Mouse (Mus musculus) liver, embryonic 12.5 days (tissue): ENCODE measurements around the gene Golga5. TPM values are rescaled to one million over a fixed set of nuclear protein-coding genes. Genes with fewer than 3 reads are reported as not detected.

ENCODE experiments used
- ATAC-seq: fragments of 200-750 bp; cut with Nextera tagmentation; 2 replicates; pipeline ENCODE4 v1.8.0; 2017; ENCODE audit warnings: moderate number of reproducible peaks, mild to moderate bottlenecking, moderate library complexity
- H3K27ac ChIP-seq: fragments of 300-500 bp; sonication (generic); 2 replicates; pipeline ENCODE4 v1.5.1; 2016; ENCODE audit warnings: mild to moderate bottlenecking
- H3K27me3 ChIP-seq: fragments of 300-500 bp; sonication (generic); replicated peaks from 2 replicates; pipeline ENCODE4 v1.6.1; 2016; ENCODE audit warnings: mild to moderate bottlenecking, moderate library complexity
- H3K36me3 ChIP-seq: fragments of 300-500 bp; sonication (generic); 2 replicates; pipeline ENCODE4 v1.6.1; 2016; ENCODE audit warnings: mild to moderate bottlenecking, moderate library complexity
- H3K4me1 ChIP-seq: fragments of 300-500 bp; sonication (generic); 2 replicates; pipeline ENCODE4 v1.6.1; 2016
- H3K4me2 ChIP-seq: fragments of 300-500 bp; sonication (generic); 2 replicates; pipeline ENCODE4 v1.6.1; 2016; ENCODE audit warnings: mild to moderate bottlenecking, moderate library complexity
- H3K4me3 ChIP-seq: fragments of 300-500 bp; sonication (generic); 2 replicates; pipeline ENCODE4 v1.5.1; 2016; ENCODE audit warnings: mild to moderate bottlenecking, moderate library complexity
- H3K9ac ChIP-seq: fragments of 300-500 bp; sonication (generic); 2 replicates; pipeline ENCODE4 v1.6.1; 2016; ENCODE audit warnings: mild to moderate bottlenecking, moderate library complexity
- H3K9me3 ChIP-seq: fragments of 300-500 bp; sonication (generic); replicated peaks from 2 replicates; pipeline ENCODE4 v1.6.1; 2016; ENCODE audit warnings: mild to moderate bottlenecking, moderate library complexity
- WGBS: fragments of 180-500 bp; shearing (Covaris S2); methylation state at CpG from one replicate; pipeline ENCODE4 v1.1.7; 2016; ENCODE audit not compliant: insufficient replicate concordance; 5-methylcytosine and 5-hydroxymethylcytosine counted together
- polyA plus RNA-seq: library from polyadenylated mRNA; unstranded; fragments of >200 nt; fragmentation: Nextera tagmentation; extraction: Ambion mirVana; gene quantifications from 2 replicates; pipeline ENCODE4 v1.2.1, GENCODE M21; 2016

Golga5 gene
- polyA plus RNA-seq, 1 experiment from 2014 or later: 18.5 TPM

DNA sequence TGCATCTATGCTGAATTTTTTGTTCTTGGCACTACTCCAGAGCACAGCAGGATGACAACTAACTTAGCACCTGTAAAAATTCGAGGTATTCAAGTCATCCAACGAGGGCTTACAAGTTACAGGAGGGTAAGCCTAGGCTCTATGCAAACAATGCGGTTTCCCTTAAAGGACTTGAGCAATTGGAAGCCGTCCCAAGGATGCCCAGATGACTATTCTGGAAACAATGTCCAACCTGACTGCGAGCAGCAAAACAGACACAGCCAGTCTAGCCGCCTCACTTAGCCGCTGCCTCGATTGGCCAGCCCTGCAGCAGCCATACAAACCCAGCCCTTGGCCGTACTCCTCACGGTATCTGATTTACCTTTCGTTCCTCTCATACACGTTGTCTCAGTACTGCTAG lies 36.7 kb upstream of the Golga5 start:
- H3K36me3 ChIP-seq: no peaks in the 10 kb centered on the region
- WGBS: 72% methylated on average over 12 of the region's 12 CpGs
- no peak overlapping the region for H3K4me2 ChIP-seq
- ATAC-seq: no peak
- H3K4me1 ChIP-seq: peaks cover 26% of the 10 kb centered on the region
- H3K27ac ChIP-seq: no peak overlapping the region
- H3K4me3 ChIP-seq: no peak overlapping the region
- H3K27me3 ChIP-seq: no peaks in the 10 kb centered on the region
- H3K9me3 ChIP-seq: no peaks in the 10 kb centered on the region
- no peak overlapping the region for H3K9ac ChIP-seq

DNA sequence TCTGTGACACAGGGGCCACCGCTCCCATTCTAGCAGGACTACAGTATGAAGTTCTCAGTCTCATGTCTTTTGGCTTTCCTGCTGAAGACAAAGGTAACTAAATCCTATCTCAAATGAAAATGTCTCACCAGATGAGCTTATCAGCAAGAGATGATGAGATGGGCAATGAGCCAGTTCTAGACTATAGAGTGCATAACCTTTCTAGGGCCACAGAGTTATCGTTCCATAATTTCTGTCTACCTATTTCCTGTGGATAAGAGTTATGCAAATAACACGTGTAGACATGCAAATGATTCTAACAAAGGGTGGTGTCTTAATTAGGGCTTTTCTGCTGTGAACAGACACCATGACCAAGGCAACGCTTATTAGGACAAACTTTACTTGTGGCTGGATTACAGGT lies 34.8 kb upstream of the Golga5 start:
- Histone ChIP-seq H3K4me2 (no peak overlapping the region), H3K9ac (no peak overlapping the region), H3K4me1 (peaks cover 33% of the 10 kb centered on the region), H3K9me3 (no peaks in the 10 kb centered on the region), H3K36me3 (no peaks in the 10 kb centered on the region), H3K27me3 (peaks cover 10% of the 10 kb centered on the region; the same call in 1 of the 2 replicates), H3K27ac (no peak overlapping the region), H3K4me3 (no peak overlapping the region)
- no peak for ATAC-seq
- WGBS: 60% methylated on average over 4 of the region's 4 CpGs

DNA sequence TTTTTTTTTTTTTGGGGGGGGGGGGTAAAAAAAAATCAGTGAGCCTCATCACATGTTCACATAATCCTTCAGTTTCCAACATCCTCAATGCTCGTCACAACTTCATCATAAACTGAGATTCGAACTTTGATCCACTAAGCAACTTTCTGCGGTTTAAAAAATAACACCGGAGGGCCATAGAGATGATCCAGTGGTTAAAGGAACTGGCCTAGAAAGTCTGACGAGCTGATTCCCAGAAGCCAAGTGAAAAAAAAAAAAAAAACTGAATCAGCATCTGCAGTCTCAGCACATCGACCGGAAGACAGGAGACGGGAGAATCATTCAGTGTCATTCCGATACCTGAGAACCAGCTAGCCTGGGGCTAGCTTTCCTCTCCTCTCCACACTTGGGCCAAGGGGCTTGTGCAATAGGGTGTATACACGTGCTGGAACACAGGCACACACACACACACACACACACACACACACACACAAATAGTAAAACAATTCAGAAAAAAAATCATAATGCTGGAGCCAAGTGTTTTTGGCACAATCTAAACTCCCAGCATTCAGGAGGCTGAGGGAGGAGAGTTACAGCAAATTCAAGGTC lies 31.9 kb upstream of the Golga5 start:
- no peak overlapping the region for H3K4me3 ChIP-seq
- no peak overlapping the region for H3K9ac ChIP-seq
- peaks cover 14% of the 10 kb centered on the region; the same call in 1 of the 2 replicates for H3K27me3 ChIP-seq
- H3K36me3 ChIP-seq: no peaks in the 10 kb centered on the region
- H3K4me2 ChIP-seq: no peak overlapping the region
- ATAC-seq: no peak
- WGBS: 73% methylated on average over 10 of the region's 10 CpGs
- H3K4me1 ChIP-seq: peaks cover 33% of the 10 kb centered on the region
- no peaks in the 10 kb centered on the region for H3K9me3 ChIP-seq
- H3K27ac ChIP-seq: no peak overlapping the region

DNA sequence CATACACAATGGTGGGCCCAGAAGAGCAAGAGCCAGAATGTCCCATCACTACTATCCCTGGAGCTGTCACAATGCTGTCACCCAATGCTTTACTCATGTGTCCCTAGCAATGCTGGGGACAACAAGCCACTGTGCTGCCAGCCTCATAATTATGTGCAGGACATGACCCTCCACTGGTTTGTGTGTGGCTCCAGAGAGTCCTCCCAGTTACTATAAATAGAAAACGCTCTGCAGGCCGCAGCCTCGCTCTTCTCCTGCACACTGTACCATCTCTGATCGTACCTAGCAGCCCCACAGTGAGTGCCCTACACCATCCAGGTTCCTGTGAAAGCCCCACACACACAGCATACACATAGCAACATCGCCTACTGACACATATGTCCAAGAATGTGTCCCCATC lies 31.0 kb upstream of the Golga5 start:
- H3K4me3 ChIP-seq: 0 out of 2 replicates have a peak overlapping the region, but pooled peaks have one; percentile 60
- no peak overlapping the region for H3K27ac ChIP-seq
- no peak overlapping the region for H3K9ac ChIP-seq
- no peak for ATAC-seq
- H3K4me2 ChIP-seq: peak overlapping the region; percentile 75; the same call in 1 of the 2 replicates
- H3K9me3 ChIP-seq: no peaks in the 10 kb centered on the region
- 65% methylated on average over 5 of the region's 5 CpGs for WGBS
- peaks cover 14% of the 10 kb centered on the region; the same call in 1 of the 2 replicates for H3K27me3 ChIP-seq
- no peaks in the 10 kb centered on the region for H3K36me3 ChIP-seq
- H3K4me1 ChIP-seq: peaks cover 33% of the 10 kb centered on the region

DNA sequence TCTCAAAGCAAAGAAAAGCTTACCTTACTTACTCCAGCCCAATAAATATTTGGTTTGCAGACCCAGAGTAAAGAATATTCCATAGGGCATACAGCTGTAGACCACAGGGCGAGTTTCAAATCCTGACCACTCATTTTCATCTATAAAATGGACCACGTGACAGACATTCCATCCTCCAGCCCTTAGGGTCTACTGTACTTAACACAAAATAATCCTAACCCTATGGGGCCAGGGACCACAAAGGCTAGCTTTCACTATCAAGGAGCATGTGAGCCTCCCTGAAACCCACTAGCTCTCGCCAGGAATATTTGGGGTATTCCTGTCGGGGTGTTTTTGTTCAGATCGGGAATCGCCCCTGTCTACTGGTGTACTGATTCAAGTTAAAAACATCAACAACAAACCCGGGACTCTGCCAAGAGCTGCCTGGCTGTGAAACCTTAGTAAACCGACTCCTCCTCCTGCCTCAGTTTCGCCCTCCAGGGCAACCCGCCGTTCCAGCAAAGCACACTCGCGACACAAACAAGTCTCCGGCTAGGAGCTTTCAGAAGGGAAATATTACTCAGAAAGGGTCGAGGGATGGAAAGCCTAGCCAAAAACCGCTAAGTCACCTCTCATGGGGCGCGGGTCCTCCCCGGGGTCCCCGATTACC lies 29.8 kb upstream of the Golga5 start:
- peaks cover 39% of the 10 kb centered on the region for H3K4me1 ChIP-seq
- peak overlapping the region; percentile 75 for H3K4me2 ChIP-seq
- 3% methylated on average over 20 of the region's 20 CpGs for WGBS
- peaks cover 14% of the 10 kb centered on the region; the same call in 1 of the 2 replicates for H3K27me3 ChIP-seq
- H3K9ac ChIP-seq: peak overlapping the region; percentile 47
- peak overlapping the region; percentile 60 for H3K4me3 ChIP-seq
- no peaks in the 10 kb centered on the region for H3K36me3 ChIP-seq
- H3K27ac ChIP-seq: no peak overlapping the region
- no peaks in the 10 kb centered on the region for H3K9me3 ChIP-seq
- ATAC-seq: peak; percentile 38

DNA sequence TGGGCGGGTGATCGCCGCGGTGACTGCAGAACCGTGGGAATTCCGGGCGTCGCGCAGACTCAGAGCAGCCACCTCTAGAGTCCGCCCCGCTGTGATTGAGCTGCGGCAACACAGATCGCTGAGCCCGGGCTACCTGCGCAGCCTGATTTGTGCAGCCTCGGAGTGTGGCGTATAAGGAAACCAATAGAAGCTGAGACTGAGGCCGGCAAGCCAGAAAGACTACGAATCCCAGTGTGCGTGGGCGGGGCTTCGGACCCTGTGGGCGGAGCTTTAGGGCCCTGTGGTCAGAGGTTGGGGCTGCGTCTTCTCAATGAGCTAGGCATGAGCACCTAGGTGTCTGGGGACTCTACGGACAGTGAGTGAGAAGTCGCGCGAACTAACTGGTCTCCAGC lies 29.3 kb upstream of the Golga5 start, which contains the start of gene Lgmn:
Gene Lgmn, minus strand, starts transcription at position 182 of the 392 bp plus-strand sequence.
- peaks cover 14% of the 10 kb centered on the region; the same call in 1 of the 2 replicates for H3K27me3 ChIP-seq
- peak within 1 kb of the TSS; percentile 60 for H3K4me3 ChIP-seq
- H3K9ac ChIP-seq: peak within 1 kb of the TSS; percentile 47
- H3K4me2 ChIP-seq: peak within 1 kb of the TSS; percentile 75
- ATAC-seq: peak; percentile 99
- H3K36me3 ChIP-seq: no peaks in the 10 kb centered on the region
- no peak within 1 kb of the TSS for H3K27ac ChIP-seq
- WGBS: 2% methylated on average over 28 of the region's 28 CpGs
- H3K9me3 ChIP-seq: no peaks in the 10 kb centered on the region
- H3K4me1 ChIP-seq: peaks cover 34% of the 10 kb centered on the region

DNA sequence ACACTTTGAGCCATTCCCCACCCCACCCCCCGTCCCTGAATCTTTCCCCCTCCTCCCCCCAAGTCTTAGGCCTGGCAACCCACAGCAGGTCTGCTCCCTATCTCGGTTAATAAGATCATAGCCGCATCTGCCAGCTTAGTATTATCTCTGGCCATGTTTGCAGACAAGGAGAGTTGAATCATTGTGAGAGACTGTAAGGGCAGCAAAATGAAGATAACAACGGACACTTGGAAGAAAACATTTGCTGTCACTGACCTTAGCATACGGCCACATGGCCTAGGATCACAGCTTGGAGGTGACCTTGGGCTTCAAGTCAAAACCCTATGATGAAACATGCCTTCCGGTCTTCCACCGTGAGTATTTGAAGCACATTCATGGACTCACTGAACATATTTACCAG lies 28.4 kb upstream of the Golga5 start:
- Histone ChIP-seq H3K9ac (no peak overlapping the region), H3K36me3 (no peaks in the 10 kb centered on the region), H3K27me3 (peaks cover 14% of the 10 kb centered on the region; the same call in 1 of the 2 replicates), H3K4me1 (peaks cover 30% of the 10 kb centered on the region), H3K27ac (no peak overlapping the region), H3K4me2 (0 out of 2 replicates have a peak overlapping the region, but pooled peaks have one; percentile 75), H3K4me3 (no peak overlapping the region), H3K9me3 (no peaks in the 10 kb centered on the region)
- 40% methylated on average over 7 of the region's 7 CpGs for WGBS
- ATAC-seq: no peak

DNA sequence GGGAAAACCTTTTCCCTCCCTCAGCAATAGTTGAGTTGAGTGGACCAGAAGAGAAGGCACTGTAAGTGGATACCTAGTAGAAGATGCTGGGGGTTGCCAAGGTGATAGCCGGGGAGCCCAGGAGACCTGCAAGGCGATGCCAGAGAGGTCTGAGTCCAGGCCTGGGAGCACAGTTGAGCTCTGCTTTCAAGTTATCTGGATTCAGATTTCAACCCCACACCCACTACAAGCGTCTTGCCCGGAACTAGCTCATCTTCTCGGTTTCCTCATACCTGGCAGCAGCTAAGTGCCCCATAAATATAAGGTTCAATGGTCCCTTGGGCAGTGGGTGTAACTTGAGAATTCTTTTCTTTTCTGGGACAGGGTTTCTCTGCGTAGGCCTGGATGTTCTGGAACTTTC lies 27.8 kb upstream of the Golga5 start:
- no peak overlapping the region for H3K9ac ChIP-seq
- H3K27me3 ChIP-seq: peaks cover 14% of the 10 kb centered on the region; the same call in 1 of the 2 replicates
- H3K9me3 ChIP-seq: no peaks in the 10 kb centered on the region
- ATAC-seq: no peak
- no peak overlapping the region for H3K4me2 ChIP-seq
- peaks cover 30% of the 10 kb centered on the region for H3K4me1 ChIP-seq
- no peak overlapping the region for H3K27ac ChIP-seq
- H3K4me3 ChIP-seq: no peak overlapping the region
- no peaks in the 10 kb centered on the region for H3K36me3 ChIP-seq
- WGBS: 75% methylated on average over 6 of the region's 6 CpGs

DNA sequence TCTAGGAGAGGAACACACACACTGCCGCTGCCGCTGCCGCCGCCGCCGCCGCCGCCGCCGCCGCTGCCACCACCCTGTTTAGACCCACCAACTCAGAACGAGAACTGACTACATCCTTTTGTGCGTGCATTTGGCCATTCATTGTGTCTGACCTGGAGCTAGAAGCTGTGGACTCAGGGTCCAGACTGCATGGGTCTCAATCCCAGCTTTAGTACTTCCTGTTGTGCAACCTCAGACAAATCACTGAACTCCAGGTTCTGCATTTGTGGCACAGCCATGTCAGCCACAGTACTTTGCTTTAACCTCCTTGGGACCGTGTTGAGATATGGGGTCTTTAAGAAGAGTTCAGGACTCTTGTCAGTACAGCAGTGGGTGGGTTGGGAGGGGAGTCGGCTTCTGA lies 26.3 kb upstream of the Golga5 start:
- 76% methylated on average over 15 of the region's 15 CpGs for WGBS
- H3K4me2 ChIP-seq: no peak overlapping the region
- ATAC-seq: no peak
- H3K4me1 ChIP-seq: peaks cover 30% of the 10 kb centered on the region
- H3K9me3 ChIP-seq: no peaks in the 10 kb centered on the region
- no peak overlapping the region for H3K27ac ChIP-seq
- H3K27me3 ChIP-seq: peaks cover 14% of the 10 kb centered on the region; the same call in 1 of the 2 replicates
- no peaks in the 10 kb centered on the region for H3K36me3 ChIP-seq
- H3K4me3 ChIP-seq: no peak overlapping the region
- no peak overlapping the region for H3K9ac ChIP-seq

DNA sequence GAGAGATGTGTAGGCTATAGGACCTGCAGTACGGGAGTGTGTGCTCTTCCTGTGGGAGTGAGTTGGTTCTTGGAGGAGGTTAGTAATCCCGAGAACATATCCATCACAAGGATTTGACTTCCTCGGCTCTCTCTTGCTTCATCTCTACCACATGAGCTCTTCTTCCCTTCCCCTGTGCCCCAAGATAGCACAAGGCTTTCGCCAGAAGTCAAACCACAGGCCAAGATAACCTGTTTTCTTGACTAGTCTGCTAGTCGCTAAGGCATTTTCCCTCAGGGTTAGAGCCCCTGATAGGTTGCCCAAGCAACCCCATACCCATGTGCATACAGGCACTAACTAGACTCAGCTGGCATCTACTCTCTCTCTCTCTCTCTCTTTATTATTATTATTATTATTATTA lies 25.3 kb upstream of the Golga5 start:
- Histone ChIP-seq H3K27me3 (0 out of 2 replicates have a peak, but pooled peaks cover 4% of the 10 kb centered on the region), H3K4me1 (peaks cover 28% of the 10 kb centered on the region), H3K9ac (no peak overlapping the region), H3K36me3 (no peaks in the 10 kb centered on the region), H3K4me3 (no peak overlapping the region), H3K27ac (no peak overlapping the region), H3K9me3 (no peaks in the 10 kb centered on the region), H3K4me2 (no peak overlapping the region)
- no peak for ATAC-seq
- WGBS: 23% methylated on average over 5 of the region's 5 CpGs

DNA sequence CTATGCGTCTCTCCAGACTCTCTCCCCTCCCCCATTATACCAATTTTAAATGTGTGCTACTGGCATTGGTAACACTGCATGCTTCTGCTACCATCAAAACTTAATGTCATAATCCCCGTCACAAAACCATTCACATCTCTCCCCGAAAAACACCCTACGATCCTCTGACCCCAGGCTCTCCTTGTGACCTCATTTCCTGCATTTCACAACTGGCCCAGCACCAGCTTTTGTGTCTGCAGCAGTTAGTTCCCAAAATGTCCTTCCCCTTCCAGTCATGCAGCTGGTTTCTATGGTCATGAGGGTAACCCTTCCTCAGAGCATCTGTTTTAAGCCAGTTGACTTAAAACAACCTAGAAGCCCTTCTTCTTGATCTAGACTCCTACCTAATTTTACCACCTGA lies 23.5 kb upstream of the Golga5 start:
- Histone ChIP-seq H3K36me3 (no peaks in the 10 kb centered on the region), H3K4me2 (no peak overlapping the region), H3K27ac (no peak overlapping the region), H3K27me3 (peaks cover 4% of the 10 kb centered on the region), H3K4me3 (no peak overlapping the region), H3K9me3 (no peaks in the 10 kb centered on the region), H3K4me1 (peaks cover 15% of the 10 kb centered on the region), H3K9ac (no peak overlapping the region)
- no peak for ATAC-seq
- WGBS: 28% methylated on average over 4 of the region's 4 CpGs

DNA sequence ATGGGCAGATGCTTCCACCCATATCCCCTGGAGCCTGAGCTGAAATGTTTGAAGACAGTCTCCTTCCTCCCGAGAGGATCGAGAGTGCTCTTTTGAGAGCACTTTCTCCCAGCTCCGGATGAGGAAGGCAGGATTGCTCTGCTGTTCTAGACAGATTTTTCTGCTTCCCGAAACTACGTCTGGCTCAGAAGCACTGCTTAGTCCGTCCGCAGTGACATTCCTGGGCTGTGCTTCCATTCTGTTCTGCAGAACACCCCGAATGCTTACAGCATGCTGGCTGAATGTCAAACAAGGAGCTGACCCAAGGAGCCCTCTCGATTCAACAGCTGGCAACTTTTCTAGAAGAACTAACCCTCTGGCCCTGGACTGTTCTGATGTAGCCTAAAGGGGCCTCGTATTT lies 18.5 kb upstream of the Golga5 start:
- H3K36me3 ChIP-seq: no peaks in the 10 kb centered on the region
- H3K27ac ChIP-seq: peak overlapping the region; percentile 61
- H3K4me1 ChIP-seq: peaks cover 18% of the 10 kb centered on the region
- H3K4me3 ChIP-seq: no peak overlapping the region
- no peaks in the 10 kb centered on the region for H3K9me3 ChIP-seq
- H3K9ac ChIP-seq: no peak overlapping the region; the same call in 1 of the 2 replicates
- no peak for ATAC-seq
- no peak overlapping the region for H3K4me2 ChIP-seq
- peaks cover 8% of the 10 kb centered on the region for H3K27me3 ChIP-seq
- WGBS: 58% methylated on average over 10 of the region's 10 CpGs
